In the genomic region with DNA sequence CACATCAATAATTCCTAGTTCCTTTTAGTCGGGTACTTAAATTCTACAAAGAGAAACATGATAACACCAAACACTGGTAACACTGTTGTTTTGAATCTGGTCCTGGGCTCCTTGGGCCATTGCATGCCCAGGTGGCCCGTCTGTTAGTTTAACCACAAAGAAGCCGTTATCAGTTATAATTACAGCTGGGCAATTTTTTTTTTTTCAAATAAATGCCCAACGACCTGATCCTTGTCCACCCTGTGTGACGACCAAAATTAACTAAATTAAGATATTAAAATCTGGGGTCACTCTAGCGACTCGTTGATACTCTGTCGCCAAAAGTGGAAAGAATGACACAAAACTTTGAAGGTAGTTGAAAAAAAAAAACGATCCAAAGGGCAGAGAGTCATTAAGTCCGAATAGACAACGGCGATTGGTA, we compare ENCODE assay signal across 9 mouse cellular contexts. TPM values are rescaled to one million over a fixed set of nuclear protein-coding genes. Genes with fewer than 3 reads are reported as not detected.
DNase-seq lines count a peak whose midpoint lies in the region; ATAC-seq and TF ChIP-seq lines count a peak whose summit lies in the region.
"Had no signal": no experiment of that assay in that cellular context is flagged by ENCODE, and none has a peak within 500 bp of the region (broad histone marks: within the 10 kb centered on the region; RNA-seq: fewer than 3 reads in every experiment).

No protein-coding gene starts in this region.

- peaks cover 8% of the 10 kb centered on the region; the same call in 1 of the 2 replicates for H3K4me1 ChIP-seq in forebrain, embryonic 16.5 days (replicated peaks; ENCODE audit: control insufficient read depth, insufficient read depth, low read length)
- peaks cover 19% of the 10 kb centered on the region for H3K4me1 ChIP-seq in liver, embryonic 13.5 days (replicated peaks)
- 0 out of 2 replicates have a peak, but pooled peaks cover 2% of the 10 kb centered on the region for H3K4me1 ChIP-seq in stomach, postnatal 0 days (replicated peaks; ENCODE audit: control insufficient read depth, insufficient read depth)

- peak; percentile 18 for DNase-seq in testis, postnatal 14 days (ENCODE audit: low spot score)
- no peak for DNase-seq in testis, postnatal 10 days (ENCODE audit: low spot score)
- DNase-seq in liver, embryonic 13.5 days: no peak
- DNase-seq in stomach, postnatal 0 days (ENCODE audit: low spot score): no peak
- DNase-seq in layer of hippocampus, postnatal 36 days: no peak
- no peak for DNase-seq in layer of hippocampus, postnatal 25 days (ENCODE audit: extremely low spot score in 1 of 2, low spot score in 1 of 2)

- WGBS in forebrain, embryonic 16.5 days: 12% methylated on average over 12 of the region's 12 CpGs
- WGBS in liver, embryonic 13.5 days (ENCODE audit: insufficient replicate concordance): 4% methylated on average over 12 of the region's 12 CpGs
- WGBS in stomach, postnatal 0 days: 22% methylated on average over 12 of the region's 12 CpGs

- no peaks in the 10 kb centered on the region for H3K27me3 ChIP-seq in forebrain, embryonic 16.5 days (replicated peaks; ENCODE audit: control insufficient read depth, insufficient read depth, low read length)
- H3K27me3 ChIP-seq in liver, embryonic 13.5 days: no peaks in the 10 kb centered on the region
- no peaks in the 10 kb centered on the region for H3K27me3 ChIP-seq in stomach, postnatal 0 days (ENCODE audit: control insufficient read depth, insufficient read depth, low read length)

- peak overlapping the region; percentile 97 for H3K4me2 ChIP-seq in forebrain, embryonic 16.5 days (ENCODE audit: low read length)
- H3K4me2 ChIP-seq in liver, embryonic 13.5 days: peak overlapping the region; percentile 100
- H3K4me2 ChIP-seq in stomach, postnatal 0 days (replicated peaks; ENCODE audit: low read depth): peak overlapping the region; percentile 93

- no peak overlapping the region for H3K9ac ChIP-seq in forebrain, embryonic 16.5 days (replicated peaks; ENCODE audit: low read depth, low read length)
- H3K9ac ChIP-seq in liver, embryonic 13.5 days: peak overlapping the region; percentile 92
- H3K9ac ChIP-seq in stomach, postnatal 0 days (ENCODE audit: low read length): no peak overlapping the region

- ATAC-seq in forebrain, embryonic 16.5 days: no peak
- no peak for ATAC-seq in liver, embryonic 13.5 days (ENCODE audit: low read depth)
- no peak for ATAC-seq in stomach, postnatal 0 days (ENCODE audit: low FRiP score, low TSS enrichment)
- ATAC-seq in CD4-positive, CD25-positive, alpha-beta regulatory T cell, adult 4 months: no peak

- H3K4me3 ChIP-seq in forebrain, embryonic 16.5 days (replicated peaks; ENCODE audit: low read length): no peak overlapping the region
- H3K4me3 ChIP-seq in liver, embryonic 13.5 days (replicated peaks): peak overlapping the region; percentile 74
- H3K4me3 ChIP-seq in stomach, postnatal 0 days (ENCODE audit: low read depth, low read length): peak overlapping the region; percentile 54

- TF ChIP-seq CTCF in stomach, postnatal 0 days (IDR thresholded peaks at IDR 0.05; ENCODE audit: low read depth): no peak

- H3K9me3 ChIP-seq in forebrain, embryonic 16.5 days (ENCODE audit: control insufficient read depth, low read length): no peaks in the 10 kb centered on the region
- H3K9me3 ChIP-seq in liver, embryonic 13.5 days (replicated peaks): no peaks in the 10 kb centered on the region
- H3K9me3 ChIP-seq in stomach, postnatal 0 days (ENCODE audit: control insufficient read depth, low read length): no peaks in the 10 kb centered on the region

- H3K36me3 ChIP-seq in forebrain, embryonic 16.5 days (ENCODE audit: control insufficient read depth, insufficient read depth): peaks cover 7% of the 10 kb centered on the region
- H3K36me3 ChIP-seq in liver, embryonic 13.5 days: no peaks in the 10 kb centered on the region
- H3K36me3 ChIP-seq in stomach, postnatal 0 days (ENCODE audit: control insufficient read depth, insufficient read depth, low read length): no peaks in the 10 kb centered on the region; the same call in 1 of the 2 replicates

- no peak for TF ChIP-seq EP300 in stomach, postnatal 0 days (optimal IDR thresholded peaks at IDR 0.05)

- H3K27ac ChIP-seq in forebrain, embryonic 16.5 days (ENCODE audit: low read length): no peak overlapping the region
- peak overlapping the region; percentile 73 for H3K27ac ChIP-seq in liver, embryonic 13.5 days
- H3K27ac ChIP-seq in stomach, postnatal 0 days (replicated peaks): no peak overlapping the region

RNA-seq across cellular contexts. Expression of a gene that starts 0.9 kb away (rescaled TPM):
- polyA plus RNA-seq in forebrain, embryonic 16.5 days (2015; fragmentation: Nextera tagmentation; extraction: Ambion mirVana): 2.7 and 3.2 TPM in 2 replicates
- polyA plus RNA-seq in liver, embryonic 13.5 days (2015; fragmentation: Nextera tagmentation; extraction: Ambion mirVana): 8.7 and 11.7 TPM in 2 replicates
- 9.7 and 10.7 TPM in 2 replicates for polyA plus RNA-seq in stomach, postnatal 0 days (2015; fragmentation: Nextera tagmentation; extraction: Ambion mirVana)
- 1 to 10 TPM; 2.3 to 3.1 TPM for total RNA-seq in layer of hippocampus, postnatal 36 days (2021)
- polyA plus RNA-seq in CD4-positive, CD25-positive, alpha-beta regulatory T cell, adult 4 months (2017; shearing (Covaris generic)): 1 to 10 TPM in 1 of 2 experiments, not detected in 1; 2.9 TPM
- total RNA-seq in layer of hippocampus, postnatal 25 days (2021): 1 to 10 TPM; 1.4 to 2.2 TPM

RNA-seq across cellular contexts. Expression of a gene that starts 19.2 kb away (rescaled TPM):
- polyA plus RNA-seq in forebrain, embryonic 16.5 days (2015; fragmentation: Nextera tagmentation; extraction: Ambion mirVana): 3.0 and 3.1 TPM in 2 replicates
- polyA plus RNA-seq in liver, embryonic 13.5 days (2015; fragmentation: Nextera tagmentation; extraction: Ambion mirVana): 0.17 TPM in 1 of 2 replicates, not detected in the other
- polyA plus RNA-seq in stomach, postnatal 0 days (2015; fragmentation: Nextera tagmentation; extraction: Ambion mirVana): 0.75 and 0.88 TPM in 2 replicates
- total RNA-seq in layer of hippocampus, postnatal 36 days (2021): not detected
- 1 to 10 TPM in 1 of 2 experiments, under 1 TPM in 1; 0.35 to 1.1 TPM for polyA plus RNA-seq in CD4-positive, CD25-positive, alpha-beta regulatory T cell, adult 4 months (2017; shearing (Covaris generic))
- total RNA-seq in layer of hippocampus, postnatal 25 days (2021): not detected
- total RNA-seq: hematopoietic stem cell, adult 5-6 weeks had no signal
